Mouse (Mus musculus) thymus, adult 2 months (tissue): ENCODE results near the gene Htt.

Experiments used
- CTCF ChIP-seq: fragments of 200-500 bp; IDR thresholded peaks from 2 replicates; pipeline ENCODE4 v1.5.1; 2012; ENCODE audit warnings: mild to moderate bottlenecking, control low read depth, low read length, moderate library complexity, borderline replicate concordance; ENCODE audit not compliant: control insufficient read depth, poor library complexity, insufficient read depth; ENCODE audit errors: extremely low read depth
- POLR2A ChIP-seq: fragments of 200-500 bp; IDR thresholded peaks from 2 replicates; pipeline ENCODE4 v1.6.1; 2012; ENCODE audit warnings: mild to moderate bottlenecking, low read length, control low read depth, moderate library complexity; ENCODE audit not compliant: control insufficient read depth, poor library complexity, insufficient read depth; ENCODE audit errors: extremely low read depth

DNA sequence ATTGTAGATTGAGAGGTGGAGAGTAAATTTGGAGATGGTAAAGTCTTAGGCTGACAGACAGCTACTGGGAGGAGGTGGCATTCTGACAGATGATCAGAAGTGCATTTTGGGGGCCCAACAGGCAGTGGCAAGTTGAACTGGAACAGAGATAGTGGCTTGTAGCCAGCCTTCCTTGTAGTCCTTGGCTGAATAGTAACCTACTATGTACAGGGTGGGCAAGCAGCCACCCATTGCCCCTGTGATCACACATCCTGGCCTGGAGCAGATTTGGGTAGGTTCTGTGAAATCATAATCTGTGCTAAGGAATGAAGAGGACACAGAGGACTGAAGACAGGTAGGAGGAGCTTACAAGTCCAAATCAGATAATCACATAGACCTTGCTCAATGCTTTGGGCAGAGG is 142.9 kb downstream of the Htt start:
- no peak for TF ChIP-seq CTCF
- no peak for TF ChIP-seq POLR2A
